Comparison of ENCODE assay signal across 1 mouse cellular context in genomic region chr1:172507701-172508100, GRCm38 (mm10).
TF ChIP-seq lines count a peak whose summit lies in the region.

No protein-coding gene starts in this region.

TF ChIP-seq in MEL, 35 proteins besides CTCF, POLR2A, EP300 and RAD21 (continued from another document):
- TF ChIP-seq USF2 (IDR thresholded peaks at IDR 0.05; ENCODE audit: borderline replicate concordance in 1 of 2, insufficient read depth in 1 of 2, low read depth in 1 of 2, low read length in 2 of 2) (no peak), GATA1 (IDR thresholded peaks at IDR 0.05; ENCODE audit: low read depth, low read length) (no peak), ETS1 (IDR thresholded peaks at IDR 0.05; ENCODE audit: low read depth, low read length) (no peak)
